Mouse (Mus musculus) urinary bladder, postnatal 10 days (tissue): Measurements from ENCODE around the gene Arl15.

ENCODE experiments used
- DNase-seq: peaks from one replicate; pipeline ENCODE4 v3.0.0; 2022; ENCODE audit warnings: low spot score

The Arl15 gene

GRCm38 (mm10) chr13:114064069-114064468 lies 269.8 kb downstream of the Arl15 start:
- DNase-seq, result no peak

- DNase-seq, result no peak
These were observed 270.7 kb downstream of the Arl15 start for GRCm38 (mm10) chr13:114065012-114065411.

GRCm38 (mm10) chr13:114068421-114068820 lies 274.1 kb downstream of the Arl15 start:
- no peak for DNase-seq

GRCm38 (mm10) chr13:114071439-114071838 lies 277.1 kb downstream of the Arl15 start:
- no peak for DNase-seq

- DNase-seq, result no peak
These were observed 280.2 kb downstream of the Arl15 start for GRCm38 (mm10) chr13:114074471-114074870.

- no peak for DNase-seq
These were observed 281.5 kb downstream of the Arl15 start for GRCm38 (mm10) chr13:114075724-114076384.

- DNase-seq, result no peak
These were observed 282.9 kb downstream of the Arl15 start for GRCm38 (mm10) chr13:114077181-114077580.

- DNase-seq, result no peak
These were observed 283.4 kb downstream of the Arl15 start for GRCm38 (mm10) chr13:114077584-114078270.

GRCm38 (mm10) chr13:114078851-114079250 lies 284.5 kb downstream of the Arl15 start:
- DNase-seq, result no peak

GRCm38 (mm10) chr13:114079751-114080150 lies 285.4 kb downstream of the Arl15 start:
- DNase-seq, result no peak

- no peak for DNase-seq
These were observed 286.2 kb downstream of the Arl15 start for GRCm38 (mm10) chr13:114080491-114080890.

GRCm38 (mm10) chr13:114083570-114084138 lies 289.3 kb downstream of the Arl15 start:
- DNase-seq, result no peak

- no peak for DNase-seq
These were observed 291.1 kb downstream of the Arl15 start for GRCm38 (mm10) chr13:114085442-114085841.

GRCm38 (mm10) chr13:114086325-114086724 lies 292.0 kb downstream of the Arl15 start:
- no peak for DNase-seq

- no peak for DNase-seq
These were observed 292.5 kb downstream of the Arl15 start for GRCm38 (mm10) chr13:114086801-114087200.

GRCm38 (mm10) chr13:114087696-114088465 lies 293.6 kb downstream of the Arl15 start:
- DNase-seq, result no peak

- no peak for DNase-seq
These were observed 296.5 kb downstream of the Arl15 start for GRCm38 (mm10) chr13:114090786-114091185.

- no peak for DNase-seq
These were observed 296.9 kb downstream of the Arl15 start for GRCm38 (mm10) chr13:114091231-114091630.

GRCm38 (mm10) chr13:114094151-114094875 lies 300.0 kb downstream of the Arl15 start:
- no peak for DNase-seq

GRCm38 (mm10) chr13:114095440-114095839 lies 301.1 kb downstream of the Arl15 start:
- DNase-seq, result no peak

- no peak for DNase-seq
These were observed 302.1 kb downstream of the Arl15 start for GRCm38 (mm10) chr13:114096386-114096785.

- DNase-seq, result no peak
These were observed 306.9 kb downstream of the Arl15 start for GRCm38 (mm10) chr13:114101155-114101554.
